Comparison of ENCODE assay signal across 18 mouse cellular contexts in genomic region chr10:17921381-17921780, GRCm38 (mm10). TPM values are rescaled to one million over a fixed set of nuclear protein-coding genes. Genes with fewer than 3 reads are reported as not detected.
DNase-seq lines count a peak whose midpoint lies in the region; ATAC-seq and TF ChIP-seq lines count a peak whose summit lies in the region.
"Had no signal": no experiment of that assay in that cellular context is flagged by ENCODE, and none has a peak within 500 bp of the region (broad histone marks: within the 10 kb centered on the region; RNA-seq: fewer than 3 reads in every experiment).

No protein-coding gene starts in this region.

- H3K27ac ChIP-seq in liver, embryonic 11.5 days (ENCODE audit: low read depth, low read length), result no peak overlapping the region
- H3K27ac ChIP-seq in liver, embryonic 13.5 days, result no peak overlapping the region
- H3K27ac ChIP-seq in midbrain, postnatal 0 days (ENCODE audit: low read depth, low read length), result no peak overlapping the region
- H3K27ac ChIP-seq: embryonic facial prominence, embryonic 10.5 days; embryonic facial prominence, embryonic 12.5 days; forebrain, embryonic 13.5 days; forebrain, embryonic 15.5 days had no signal

- no peak overlapping the region for H3K9ac ChIP-seq in liver, embryonic 11.5 days (ENCODE audit: low read depth, low read length)
- no peak overlapping the region for H3K9ac ChIP-seq in liver, embryonic 13.5 days
- no peak overlapping the region for H3K9ac ChIP-seq in midbrain, postnatal 0 days (replicated peaks; ENCODE audit: low read length, poor library complexity, severe bottlenecking)
- H3K9ac ChIP-seq: embryonic facial prominence, embryonic 12.5 days; forebrain, embryonic 13.5 days; forebrain, embryonic 15.5 days had no signal

- WGBS in liver, embryonic 11.5 days, result 72% methylated on average over 4 of the region's 4 CpGs
- WGBS in liver, embryonic 13.5 days (ENCODE audit: insufficient replicate concordance), result 57% methylated on average over 4 of the region's 4 CpGs
- 73% methylated on average over 4 of the region's 4 CpGs for WGBS in midbrain, postnatal 0 days

- no peaks in the 10 kb centered on the region for H3K27me3 ChIP-seq in liver, embryonic 11.5 days (replicated peaks; ENCODE audit: control insufficient read depth, insufficient read depth, low read length)
- no peaks in the 10 kb centered on the region for H3K27me3 ChIP-seq in liver, embryonic 13.5 days
- H3K27me3 ChIP-seq in midbrain, postnatal 0 days (ENCODE audit: insufficient read depth, low read length), result no peaks in the 10 kb centered on the region
- H3K27me3 ChIP-seq: embryonic facial prominence, embryonic 12.5 days; forebrain, embryonic 13.5 days; forebrain, embryonic 15.5 days had no signal

- H3K4me2 ChIP-seq in liver, embryonic 11.5 days, result no peak overlapping the region
- no peak overlapping the region for H3K4me2 ChIP-seq in liver, embryonic 13.5 days
- H3K4me2 ChIP-seq in midbrain, postnatal 0 days (ENCODE audit: low read depth, low read length, poor library complexity, severe bottlenecking), result no peak overlapping the region
- H3K4me2 ChIP-seq: embryonic facial prominence, embryonic 12.5 days; forebrain, embryonic 13.5 days; forebrain, embryonic 15.5 days had no signal

- DNase-seq in liver, embryonic 11.5 days (ENCODE audit: low spot score), result no peak
- DNase-seq in liver, result no peak
- DNase-seq in c-Kit-positive CD71-positive TER-119-negative erythroid progenitor cells, embryonic 14.5 days (ENCODE audit: low read depth), result peak; percentile 16
- DNase-seq in liver, embryonic 13.5 days, result no peak
- no peak for DNase-seq in testis, postnatal 10 days (ENCODE audit: low spot score)
- no peak for DNase-seq in midbrain, postnatal 0 days (ENCODE audit: low spot score)
- DNase-seq: adrenal gland, adult 2 months; adrenal gland, postnatal 10 days; adrenal gland, postnatal 25 days; cerebellum, adult 11-12 months; cerebellum, adult 2 months; cerebellum, adult 9-10 months; cerebellum, postnatal 10 days; cerebellum, postnatal 25 days had no signal

- peak; percentile 72 for ATAC-seq in liver, embryonic 11.5 days (replicated peaks; ENCODE audit: low FRiP score)
- peak; percentile 47; the same call in 1 of the 2 replicates for ATAC-seq in liver, embryonic 13.5 days (ENCODE audit: low read depth)
- no peak for ATAC-seq in midbrain, postnatal 0 days (ENCODE audit: low FRiP score)
- ATAC-seq: forebrain, embryonic 13.5 days; forebrain, embryonic 15.5 days had no signal

- H3K4me3 ChIP-seq in liver, embryonic 11.5 days (ENCODE audit: low read depth, low read length), result no peak overlapping the region
- no peak overlapping the region for H3K4me3 ChIP-seq in liver, embryonic 13.5 days (replicated peaks)
- H3K4me3 ChIP-seq in midbrain, postnatal 0 days (ENCODE audit: low read depth, low read length), result no peak overlapping the region
- H3K4me3 ChIP-seq: embryonic facial prominence, embryonic 10.5 days; embryonic facial prominence, embryonic 12.5 days; forebrain, embryonic 13.5 days; forebrain, embryonic 15.5 days had no signal

- H3K4me1 ChIP-seq in liver, embryonic 11.5 days (replicated peaks; ENCODE audit: control insufficient read depth, insufficient read depth, low read length), result peaks cover 7% of the 10 kb centered on the region; the same call in 1 of the 2 replicates
- peaks cover 23% of the 10 kb centered on the region for H3K4me1 ChIP-seq in liver, embryonic 13.5 days (replicated peaks)
- no peaks in the 10 kb centered on the region for H3K4me1 ChIP-seq in midbrain, postnatal 0 days (ENCODE audit: insufficient read depth, low read length)
- H3K4me1 ChIP-seq: embryonic facial prominence, embryonic 10.5 days; embryonic facial prominence, embryonic 12.5 days; forebrain, embryonic 13.5 days; forebrain, embryonic 15.5 days had no signal

- TF ChIP-seq CTCF in midbrain, postnatal 0 days (IDR thresholded peaks at IDR 0.05), result no peak

- H3K36me3 ChIP-seq in liver, embryonic 11.5 days (ENCODE audit: control insufficient read depth, insufficient read depth, low read length), result no peaks in the 10 kb centered on the region
- no peaks in the 10 kb centered on the region for H3K36me3 ChIP-seq in liver, embryonic 13.5 days
- no peaks in the 10 kb centered on the region for H3K36me3 ChIP-seq in midbrain, postnatal 0 days (ENCODE audit: insufficient read depth, low read length)
- H3K36me3 ChIP-seq: embryonic facial prominence, embryonic 10.5 days; embryonic facial prominence, embryonic 12.5 days; forebrain, embryonic 15.5 days had no signal

- H3K9me3 ChIP-seq in liver, embryonic 11.5 days (ENCODE audit: control insufficient read depth, low read length), result no peaks in the 10 kb centered on the region
- H3K9me3 ChIP-seq in liver, embryonic 13.5 days (replicated peaks), result no peaks in the 10 kb centered on the region
- H3K9me3 ChIP-seq in midbrain, postnatal 0 days (ENCODE audit: low read length), result no peaks in the 10 kb centered on the region
- H3K9me3 ChIP-seq: embryonic facial prominence, embryonic 10.5 days; embryonic facial prominence, embryonic 12.5 days; forebrain, embryonic 13.5 days; forebrain, embryonic 15.5 days had no signal

RNA-seq across cellular contexts. Expression of gene Heca, which starts 26.5 kb away (rescaled TPM):
- 4.3 and 5.6 TPM in 2 replicates for polyA plus RNA-seq in liver, embryonic 11.5 days (2014; fragmentation: Nextera tagmentation; extraction: Ambion mirVana)
- polyA plus RNA-seq in liver, embryonic 13.5 days (2015; fragmentation: Nextera tagmentation; extraction: Ambion mirVana), result 2.3 and 2.4 TPM in 2 replicates
- 32.2 and 39.3 TPM in 2 replicates for total RNA-seq in midbrain, postnatal 0 days (2014; rRNA removed)
- 3.3 and 4.3 TPM in 2 replicates for polyA plus RNA-seq in midbrain, postnatal 0 days (2015; fragmentation: Nextera tagmentation; extraction: Ambion mirVana)
